Mouse (Mus musculus) CH12.LX (cell line): Measurements from ENCODE around the gene Grrp1.

Experiments
- HCFC1 ChIP-seq: IDR thresholded peaks from 2 replicates; pipeline ENCODE4 v1.6.1; 2012; ENCODE audit warnings: low read depth, mild to moderate bottlenecking, inconsistent platforms, low read length, improper control_type of control experiment
- TCF12 ChIP-seq: IDR thresholded peaks from 2 replicates; pipeline ENCODE4 v1.6.1; 2014; ENCODE audit warnings: low read depth, mild to moderate bottlenecking, inconsistent platforms, low read length, improper control_type of control experiment
- ZMIZ1 ChIP-seq: IDR thresholded peaks from 2 replicates; pipeline ENCODE4 v1.6.1; 2012; ENCODE audit warnings: low read depth, mild to moderate bottlenecking, inconsistent platforms, low read length, improper control_type of control experiment

- no peak for TF ChIP-seq TCF12
- TF ChIP-seq ZMIZ1, result no peak
- no peak for TF ChIP-seq HCFC1
Observed at GRCm38 (mm10) chr4:134254835-134255234, 929 bp upstream of the Grrp1 start.
